Mouse (Mus musculus) heart, adult 2 months (tissue): ENCODE measurements around the gene Cyp26c1.

Experiments
- CTCF ChIP-seq: fragments of 200-600 bp; IDR thresholded peaks from 2 replicates; pipeline ENCODE4 v1.8.1; 2022; ENCODE audit warnings: antibody characterized with exemption, mild to moderate bottlenecking, moderate library complexity
- EP300 ChIP-seq: fragments of 200-500 bp; IDR thresholded peaks from 2 replicates; pipeline ENCODE4 v1.6.1; 2011; ENCODE audit warnings: low read depth, low read length, control low read depth; ENCODE audit not compliant: insufficient read depth

GRCm38 (mm10) chr19:37689478-37689877 is 4.1 kb downstream of the Cyp26c1 start:
- TF ChIP-seq CTCF (no peak), EP300 (no peak)
